Mouse (Mus musculus) forebrain, embryonic 13.5 days (tissue): ENCODE data around the gene Ddo. TPM values are rescaled to one million over a fixed set of nuclear protein-coding genes. Genes with fewer than 3 reads are reported as not detected.
A peak's percentile ranks its signal among the peaks of the same experiment; 100 is the strongest.

Experiments
- ATAC-seq: fragments of 200-750 bp; cut with Nextera tagmentation; 2 replicates; pipeline ENCODE4 v1.8.0; 2017
- H3K27ac ChIP-seq: fragments of 300-500 bp; sonication (generic); 2 replicates; pipeline ENCODE4 v1.5.1; 2015; ENCODE audit warnings: inconsistent platforms, mild to moderate bottlenecking, moderate library complexity
- H3K27me3 ChIP-seq: fragments of 300-500 bp; sonication (generic); 2 replicates; pipeline ENCODE4 v1.6.1; 2015; ENCODE audit warnings: mild to moderate bottlenecking, inconsistent platforms
- H3K36me3 ChIP-seq: fragments of 300-500 bp; sonication (generic); 2 replicates; pipeline ENCODE4 v1.6.1; 2015; ENCODE audit warnings: mild to moderate bottlenecking, inconsistent platforms; ENCODE audit not compliant: poor library complexity, severe bottlenecking
- H3K4me1 ChIP-seq: fragments of 300-500 bp; sonication (generic); 2 replicates; pipeline ENCODE4 v1.6.1; 2015; ENCODE audit warnings: inconsistent platforms
- H3K4me2 ChIP-seq: fragments of 300-500 bp; sonication (generic); 2 replicates; pipeline ENCODE4 v1.6.1; 2015; ENCODE audit warnings: inconsistent platforms, mild to moderate bottlenecking, moderate library complexity
- H3K4me3 ChIP-seq: fragments of 300-500 bp; sonication (generic); 2 replicates; pipeline ENCODE4 v1.5.1; 2015; ENCODE audit warnings: mild to moderate bottlenecking, inconsistent platforms
- H3K9ac ChIP-seq: fragments of 300-500 bp; sonication (generic); 2 replicates; pipeline ENCODE4 v1.6.1; 2015; ENCODE audit warnings: mild to moderate bottlenecking, inconsistent platforms
- H3K9me3 ChIP-seq: fragments of 300-500 bp; sonication (generic); replicated peaks from 2 replicates; pipeline ENCODE4 v1.6.1; 2016; ENCODE audit warnings: inconsistent platforms
- WGBS: fragments of 180-500 bp; shearing (Covaris S2); methylation state at CpG from one replicate; pipeline ENCODE4 v1.1.7; 2015; 5-methylcytosine and 5-hydroxymethylcytosine counted together
- polyA plus RNA-seq: library from polyadenylated mRNA; unstranded; fragments of >200 nt; fragmentation: Nextera tagmentation; extraction: Ambion mirVana; gene quantifications from 2 replicates; pipeline ENCODE4 v1.2.1, GENCODE M21; 2015

Ddo gene
- polyA plus RNA-seq, 1 experiment from 2014 or later = 0.25 TPM

- ATAC-seq = no peak
- Histone ChIP-seq H3K4me2 (no peak overlapping the region), H3K9ac (no peak overlapping the region), H3K27ac (no peak overlapping the region), H3K36me3 (no peaks in the 10 kb centered on the region), H3K4me1 (peaks cover 13% of the 10 kb centered on the region), H3K9me3 (no peaks in the 10 kb centered on the region), H3K27me3 (no peaks in the 10 kb centered on the region), H3K4me3 (no peak overlapping the region)
- 78% methylated on average over 2 of the region's 2 CpGs for WGBS
These were observed 57.6 kb downstream of the Ddo start for GRCm38 (mm10) chr10:40687407-40687806.

DNA sequence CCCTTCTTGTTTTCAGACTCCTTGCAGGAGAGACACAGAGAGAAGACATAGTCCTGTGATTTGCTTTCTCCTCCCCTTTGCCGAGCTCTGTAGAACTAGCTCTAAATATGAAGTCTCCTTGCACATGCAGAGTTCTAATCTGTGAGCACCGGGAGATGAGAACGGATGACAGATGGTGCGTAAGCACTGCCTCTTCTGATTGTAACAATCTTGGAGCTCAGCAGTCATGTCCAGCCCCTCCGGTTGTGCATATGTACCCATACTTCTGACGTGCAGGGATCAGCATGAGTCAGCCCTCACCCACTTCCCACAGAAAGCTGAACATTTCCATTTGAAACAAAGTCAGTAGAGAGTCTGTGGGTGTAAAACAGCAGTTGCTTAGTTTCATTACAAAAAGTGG is 58.5 kb downstream of the Ddo start:
- Histone ChIP-seq H3K9ac (no peak overlapping the region), H3K27ac (no peak overlapping the region)

DNA sequence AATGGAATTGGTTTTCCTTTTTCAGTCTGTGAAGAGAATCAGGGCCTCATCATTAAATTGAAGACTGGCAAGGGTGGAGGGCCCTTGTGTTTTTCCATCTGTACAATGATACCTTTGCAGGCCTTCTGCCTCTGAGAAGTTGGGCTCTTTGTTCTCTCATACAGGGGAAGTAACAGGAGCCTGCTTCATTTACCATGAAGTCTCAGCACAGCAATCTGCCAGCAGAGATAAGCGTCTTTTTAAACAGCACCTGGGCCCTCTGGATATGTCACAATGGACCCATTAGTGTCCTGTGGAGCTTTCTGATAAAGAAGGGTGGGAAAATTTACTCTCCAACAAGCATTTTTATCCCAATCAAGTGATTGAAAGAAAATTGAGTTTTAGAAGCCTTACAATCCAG is 59.1 kb downstream of the Ddo start:
- no peak overlapping the region for H3K4me3 ChIP-seq
- H3K4me1 ChIP-seq = no peaks in the 10 kb centered on the region
- no peaks in the 10 kb centered on the region for H3K27me3 ChIP-seq
- no peaks in the 10 kb centered on the region for H3K9me3 ChIP-seq
- H3K4me2 ChIP-seq = no peak overlapping the region
- WGBS = 26% methylated on average over 1 of the region's 1 CpGs
- H3K27ac ChIP-seq = no peak overlapping the region
- H3K36me3 ChIP-seq = no peaks in the 10 kb centered on the region
- H3K9ac ChIP-seq = no peak overlapping the region
- no peak for ATAC-seq

More for the DNA sequence above, 58.5 kb downstream of the Ddo start:
- H3K4me2 ChIP-seq = no peak overlapping the region
- no peaks in the 10 kb centered on the region for H3K27me3 ChIP-seq
- H3K4me3 ChIP-seq = no peak overlapping the region
- no peaks in the 10 kb centered on the region for H3K36me3 ChIP-seq
- 74% methylated on average over 6 of the region's 6 CpGs for WGBS
- H3K4me1 ChIP-seq = peaks cover 5% of the 10 kb centered on the region
- H3K9me3 ChIP-seq = no peaks in the 10 kb centered on the region
- ATAC-seq = no peak

GRCm38 (mm10) chr10:40698652-40699051 is 68.8 kb downstream of the Ddo start:
- no peak overlapping the region for H3K4me3 ChIP-seq
- WGBS = 84% methylated on average over 4 of the region's 4 CpGs
- H3K4me2 ChIP-seq = no peak overlapping the region
- no peaks in the 10 kb centered on the region for H3K36me3 ChIP-seq
- no peak for ATAC-seq
- no peak overlapping the region for H3K9ac ChIP-seq
- H3K9me3 ChIP-seq = no peaks in the 10 kb centered on the region
- H3K4me1 ChIP-seq = no peaks in the 10 kb centered on the region
- no peak overlapping the region for H3K27ac ChIP-seq
- no peaks in the 10 kb centered on the region for H3K27me3 ChIP-seq

- no peak overlapping the region for H3K4me2 ChIP-seq
- no peaks in the 10 kb centered on the region for H3K27me3 ChIP-seq
- 88% methylated on average over 7 of the region's 7 CpGs for whole genome bisulfite sequencing
- H3K4me1 ChIP-seq = no peaks in the 10 kb centered on the region
- ATAC-seq = no peak
- H3K27ac ChIP-seq = no peak overlapping the region
- H3K9ac ChIP-seq = no peak overlapping the region
- H3K9me3 ChIP-seq = no peaks in the 10 kb centered on the region
- H3K36me3 ChIP-seq = no peaks in the 10 kb centered on the region
- H3K4me3 ChIP-seq = no peak overlapping the region
These were observed 81.3 kb downstream of the Ddo start for GRCm38 (mm10) chr10:40711127-40711526.

GRCm38 (mm10) chr10:40713018-40713608 is 83.3 kb downstream of the Ddo start:
- no peaks in the 10 kb centered on the region for H3K9me3 ChIP-seq
- H3K9ac ChIP-seq = no peak overlapping the region
- 0 out of 2 replicates have a peak, but pooled peaks have one; percentile 30 for ATAC-seq
- H3K27me3 ChIP-seq = no peaks in the 10 kb centered on the region
- 54% methylated on average over 9 of the region's 9 CpGs for WGBS
- H3K4me3 ChIP-seq = no peak overlapping the region
- H3K4me2 ChIP-seq = no peak overlapping the region
- H3K36me3 ChIP-seq = no peaks in the 10 kb centered on the region
- H3K4me1 ChIP-seq = no peaks in the 10 kb centered on the region
- no peak overlapping the region for H3K27ac ChIP-seq

- Histone ChIP-seq H3K9ac (no peak overlapping the region), H3K4me1 (no peaks in the 10 kb centered on the region), H3K27me3 (no peaks in the 10 kb centered on the region), H3K27ac (no peak overlapping the region), H3K9me3 (no peaks in the 10 kb centered on the region), H3K4me2 (no peak overlapping the region), H3K4me3 (no peak overlapping the region), H3K36me3 (no peaks in the 10 kb centered on the region)
- ATAC-seq = no peak
- 90% methylated on average over 9 of the region's 9 CpGs for WGBS
These were observed 84.0 kb downstream of the Ddo start for GRCm38 (mm10) chr10:40713829-40714228.

DNA sequence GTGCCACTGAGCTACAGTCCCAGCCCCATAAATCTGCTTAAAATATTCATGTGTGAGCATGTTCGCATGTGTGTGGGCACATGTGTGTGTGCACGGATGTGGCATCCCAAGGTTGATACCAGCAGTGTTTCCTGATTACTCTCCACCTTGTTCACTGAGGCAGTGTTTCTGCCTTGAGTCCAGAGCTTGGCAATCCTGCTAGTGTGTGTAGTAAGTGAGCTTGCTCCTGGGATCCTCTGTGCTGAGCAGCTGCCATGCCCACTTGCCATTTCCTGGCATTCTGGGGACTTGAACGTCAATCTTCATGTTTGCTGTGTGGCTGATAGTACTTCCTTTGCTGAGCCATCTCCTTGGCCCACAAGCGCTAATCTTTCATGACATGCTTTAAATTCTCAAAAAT is 85.3 kb downstream of the Ddo start:
- no peaks in the 10 kb centered on the region for H3K27me3 ChIP-seq
- H3K36me3 ChIP-seq = no peaks in the 10 kb centered on the region
- no peak for ATAC-seq
- no peak overlapping the region for H3K27ac ChIP-seq
- no peak overlapping the region for H3K9ac ChIP-seq
- no peaks in the 10 kb centered on the region for H3K4me1 ChIP-seq
- H3K9me3 ChIP-seq = no peaks in the 10 kb centered on the region
- 88% methylated on average over 4 of the region's 4 CpGs for WGBS
- H3K4me2 ChIP-seq = no peak overlapping the region
- no peak overlapping the region for H3K4me3 ChIP-seq

GRCm38 (mm10) chr10:40716296-40716695 is 86.5 kb downstream of the Ddo start:
- no peaks in the 10 kb centered on the region for H3K9me3 ChIP-seq
- no peak overlapping the region for H3K4me2 ChIP-seq
- 77% methylated on average over 8 of the region's 8 CpGs for WGBS
- no peak overlapping the region for H3K4me3 ChIP-seq
- H3K4me1 ChIP-seq = no peaks in the 10 kb centered on the region
- no peaks in the 10 kb centered on the region for H3K27me3 ChIP-seq
- no peaks in the 10 kb centered on the region for H3K36me3 ChIP-seq
- H3K27ac ChIP-seq = no peak overlapping the region
- no peak for ATAC-seq
- no peak overlapping the region for H3K9ac ChIP-seq

- H3K4me2 ChIP-seq = no peak overlapping the region
- no peaks in the 10 kb centered on the region for H3K4me1 ChIP-seq
- no peak overlapping the region for H3K9ac ChIP-seq
- H3K36me3 ChIP-seq = no peaks in the 10 kb centered on the region
- no peak for ATAC-seq
- H3K27me3 ChIP-seq = no peaks in the 10 kb centered on the region
- no peak overlapping the region for H3K27ac ChIP-seq
- H3K9me3 ChIP-seq = no peaks in the 10 kb centered on the region
- WGBS = 90% methylated on average over 3 of the region's 3 CpGs
- no peak overlapping the region for H3K4me3 ChIP-seq
These were observed 86.9 kb downstream of the Ddo start for GRCm38 (mm10) chr10:40716713-40717112.

GRCm38 (mm10) chr10:40718362-40718761 is 88.6 kb downstream of the Ddo start:
- Histone ChIP-seq H3K4me3 (no peak overlapping the region), H3K27me3 (no peaks in the 10 kb centered on the region), H3K27ac (no peak overlapping the region), H3K36me3 (no peaks in the 10 kb centered on the region), H3K4me2 (no peak overlapping the region), H3K4me1 (no peaks in the 10 kb centered on the region), H3K9me3 (no peaks in the 10 kb centered on the region), H3K9ac (no peak overlapping the region)
- ATAC-seq = no peak
- WGBS = 95% methylated on average over 13 of the region's 13 CpGs

GRCm38 (mm10) chr10:40719062-40719461 is 89.3 kb downstream of the Ddo start:
- no peaks in the 10 kb centered on the region for H3K36me3 ChIP-seq
- H3K27me3 ChIP-seq = no peaks in the 10 kb centered on the region
- ATAC-seq = no peak

GRCm38 (mm10) chr10:40720883-40721282 is 91.1 kb downstream of the Ddo start:
- no peak overlapping the region for H3K9ac ChIP-seq
- H3K27ac ChIP-seq = no peak overlapping the region
- H3K36me3 ChIP-seq = no peaks in the 10 kb centered on the region
- no peaks in the 10 kb centered on the region for H3K9me3 ChIP-seq
- 85% methylated on average over 5 of the region's 5 CpGs for WGBS
- no peaks in the 10 kb centered on the region for H3K27me3 ChIP-seq
- peaks cover 14% of the 10 kb centered on the region for H3K4me1 ChIP-seq
- no peak overlapping the region for H3K4me3 ChIP-seq
- ATAC-seq = no peak
- H3K4me2 ChIP-seq = no peak overlapping the region

More at GRCm38 (mm10) chr10:40719062-40719461, 89.3 kb downstream of the Ddo start:
- Histone ChIP-seq H3K4me3 (no peak overlapping the region), H3K9ac (no peak overlapping the region), H3K4me2 (no peak overlapping the region), H3K9me3 (no peaks in the 10 kb centered on the region), H3K27ac (no peak overlapping the region), H3K4me1 (peaks cover 1% of the 10 kb centered on the region; the same call in 1 of the 2 replicates)
- WGBS = 73% methylated on average over 6 of the region's 6 CpGs
